Mouse (Mus musculus) adrenal gland, adult (tissue): Measurements from ENCODE around the gene Tulp2.
"Not testable (repeated sequence)": the region's sequence is repeated elsewhere in the genome, so short reads cannot be mapped to it uniquely, and the experiment has no call there.

Source experiments
- DNase-seq, 2 experiments: peaks; one replicate each; pipeline ENCODE4 v3.0.0; 2022 to 2023; ENCODE audit warnings: low spot score in 1 of 2; ENCODE audit not compliant: inconsistent age in 2 of 2

Tulp2 gene

GRCm38 (mm10) chr7:45520605-45521004 lies 38.9 kb downstream of the Tulp2 start:
- no peak for DNase-seq

- DNase-seq, result peak; percentile 90 to 96
Measured at GRCm38 (mm10) chr7:45521728-45522184, 40.1 kb downstream of the Tulp2 start.

DNA sequence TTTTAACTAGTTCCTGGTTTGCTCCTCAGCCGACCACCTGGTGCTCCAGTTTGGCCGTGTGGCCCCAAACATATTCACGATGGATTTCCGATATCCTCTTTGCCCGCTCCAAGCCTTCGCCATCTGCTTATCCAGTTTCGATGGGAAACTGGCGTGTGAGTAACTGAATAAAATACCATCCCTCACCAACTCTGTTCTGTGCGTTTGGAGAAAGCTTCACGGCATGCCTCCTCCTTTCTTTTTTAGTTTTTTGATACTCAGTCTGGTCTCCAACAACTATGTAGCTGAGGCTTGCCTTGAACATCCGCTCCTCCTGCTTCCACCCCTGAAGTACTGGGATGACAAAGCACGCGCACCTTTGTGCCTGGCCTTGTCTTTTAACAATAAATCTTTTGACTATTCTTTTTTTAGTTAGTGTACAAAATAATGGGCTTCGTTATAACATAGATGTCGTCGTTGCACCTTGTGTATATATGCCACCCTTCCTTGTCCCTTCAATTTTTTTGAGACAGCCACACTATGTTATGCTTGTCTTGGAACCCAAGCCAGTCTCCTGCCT lies 40.6 kb downstream of the Tulp2 start:
- DNase-seq, result no peak

DNA sequence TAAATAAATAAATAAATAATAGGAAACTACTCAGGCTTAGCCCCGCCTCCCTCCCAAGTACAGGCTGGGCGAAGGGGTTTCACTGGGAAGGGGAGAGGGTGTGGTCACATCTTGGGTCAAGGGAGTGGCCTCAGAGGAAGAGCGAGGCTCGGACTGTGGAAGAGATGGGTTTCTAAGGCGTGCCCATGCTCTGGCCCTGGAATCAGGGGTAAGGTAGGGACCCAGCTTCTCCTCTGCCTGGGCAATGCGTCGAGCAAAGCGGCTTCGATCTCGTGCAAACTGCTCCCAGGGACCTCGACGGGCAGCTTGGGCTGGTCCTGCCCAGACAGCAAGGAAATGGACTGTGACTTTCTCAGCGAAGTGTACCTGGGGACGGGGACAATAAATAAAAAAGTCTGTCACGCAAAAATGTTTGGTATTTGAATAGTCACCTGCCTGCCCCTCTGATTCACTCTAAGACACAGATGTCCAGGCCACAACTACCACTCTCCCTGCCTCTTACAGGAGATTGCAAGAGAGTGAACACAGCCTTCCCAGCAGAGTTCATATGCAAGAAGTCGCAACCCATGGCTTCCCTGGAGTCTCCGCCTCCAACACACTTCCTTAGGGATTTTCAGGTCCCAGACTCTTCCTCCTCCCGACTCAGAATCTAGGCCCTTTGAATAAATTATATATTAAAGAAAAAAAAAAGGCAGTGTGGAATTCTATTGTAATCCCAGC lies 41.4 kb downstream of the Tulp2 start:
- peak; percentile 41 to 63 for DNase-seq

DNA sequence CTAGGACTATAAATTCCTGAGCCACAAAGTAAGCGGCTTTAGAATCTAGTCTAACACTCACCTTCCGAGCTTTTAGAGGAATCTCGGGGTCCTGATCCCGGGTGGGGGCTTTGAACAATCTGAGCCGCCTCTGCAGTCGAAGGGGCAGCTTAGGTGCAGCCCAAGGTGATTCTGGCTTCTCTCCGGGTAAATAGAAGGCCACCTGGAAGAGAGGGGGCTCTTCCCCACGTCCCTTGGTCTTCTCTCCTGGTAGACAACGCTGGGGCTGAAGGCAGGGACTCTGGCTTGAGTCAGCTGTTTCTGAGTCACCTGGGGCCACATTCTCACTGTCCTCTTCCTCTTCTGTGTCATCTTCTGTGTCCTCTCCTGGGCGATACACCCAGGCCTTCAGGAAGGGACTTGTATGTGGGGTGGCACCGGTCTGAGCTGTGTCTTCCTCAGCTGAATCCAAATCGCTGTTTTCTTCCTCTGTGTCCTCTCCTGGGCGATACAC lies 42.0 kb downstream of the Tulp2 start:
- peak; percentile 55 to 72 for DNase-seq

GRCm38 (mm10) chr7:45524841-45525621 lies 43.4 kb downstream of the Tulp2 start:
- DNase-seq, result peak; percentile 66 to 88

GRCm38 (mm10) chr7:45525809-45526473 lies 44.3 kb downstream of the Tulp2 start, which contains the start of the genes Ppp1r15a and Plekha4:
Gene Ppp1r15a (minus strand): TSS chr7:45526268.
Gene Plekha4 (plus strand): TSS chr7:45526330.
- peak; percentile 96 to 100 for DNase-seq

DNA sequence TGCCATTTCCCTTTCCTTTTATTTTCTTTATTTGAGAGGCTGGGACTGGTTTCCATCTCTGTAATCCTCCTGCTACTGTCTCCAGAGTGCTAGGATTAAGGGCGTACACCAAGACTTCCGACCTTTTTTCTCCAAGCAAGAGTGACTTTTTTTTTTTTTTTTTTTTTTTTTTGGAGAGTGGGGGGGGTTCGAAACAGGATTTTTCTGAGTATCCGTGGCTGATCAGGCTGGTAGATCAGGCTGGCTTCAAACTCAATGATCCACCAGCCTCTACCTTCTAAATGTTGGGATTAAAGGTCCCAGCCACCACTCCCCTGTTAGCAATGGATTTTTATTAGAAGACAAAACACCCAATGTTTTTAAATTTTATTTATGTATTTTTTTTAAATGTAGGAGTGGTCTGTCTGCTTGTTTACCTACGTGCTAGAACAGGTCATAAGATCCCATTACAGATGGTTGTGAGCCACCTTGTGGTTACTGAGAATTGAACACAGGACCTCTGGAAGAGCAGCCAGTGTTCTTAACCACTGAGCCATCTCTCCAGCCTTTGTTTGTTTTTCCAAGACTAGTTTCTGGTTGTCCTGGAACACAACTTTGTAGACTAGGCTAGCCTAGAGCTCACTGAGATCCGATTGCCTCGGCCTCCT lies 44.9 kb downstream of the Tulp2 start:
- DNase-seq, result peak in 1 of 2 experiments; percentile 75

DNA sequence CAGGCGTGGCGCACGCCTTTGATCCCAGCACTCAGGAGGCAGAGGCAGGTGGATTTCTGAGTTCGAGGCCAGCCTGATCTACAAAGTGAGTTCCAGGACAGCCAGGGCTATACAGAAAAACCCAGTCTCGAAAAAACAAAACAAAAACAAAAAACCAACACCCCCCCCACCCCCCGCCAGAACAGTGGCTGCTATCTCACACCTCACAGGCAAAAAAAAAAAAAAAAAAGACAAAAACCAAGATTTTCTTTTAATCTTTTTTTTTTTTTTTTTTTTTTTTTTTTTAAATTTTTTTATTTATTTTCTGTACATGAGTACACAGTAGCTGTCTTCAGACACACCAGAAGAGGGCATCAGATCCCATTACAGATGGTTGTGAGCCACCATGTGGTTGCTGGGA lies 45.5 kb downstream of the Tulp2 start:
- DNase-seq, result not testable (repeated sequence)

- no peak for DNase-seq
Measured at GRCm38 (mm10) chr7:45529461-45529860, 47.8 kb downstream of the Tulp2 start.

DNA sequence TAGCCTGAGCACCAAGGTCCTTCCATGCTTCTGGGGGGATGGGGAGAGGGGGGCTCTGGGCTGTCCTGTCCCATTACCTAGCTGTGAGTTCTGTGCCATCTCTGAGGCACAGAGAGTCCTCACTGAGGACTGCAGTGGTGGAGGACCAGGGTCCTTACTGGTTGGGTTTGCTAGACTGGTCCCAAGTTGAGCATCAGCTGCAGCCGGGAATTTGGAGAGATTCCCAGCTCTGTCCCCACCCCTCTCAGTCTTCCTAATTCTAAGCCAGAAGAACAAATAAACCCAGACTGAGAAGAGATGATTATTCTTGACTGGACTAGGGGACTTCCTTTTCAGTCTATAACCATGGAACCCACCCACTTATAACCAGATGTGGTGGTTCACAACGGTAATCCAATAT lies 49.0 kb downstream of the Tulp2 start:
- no peak for DNase-seq

DNA sequence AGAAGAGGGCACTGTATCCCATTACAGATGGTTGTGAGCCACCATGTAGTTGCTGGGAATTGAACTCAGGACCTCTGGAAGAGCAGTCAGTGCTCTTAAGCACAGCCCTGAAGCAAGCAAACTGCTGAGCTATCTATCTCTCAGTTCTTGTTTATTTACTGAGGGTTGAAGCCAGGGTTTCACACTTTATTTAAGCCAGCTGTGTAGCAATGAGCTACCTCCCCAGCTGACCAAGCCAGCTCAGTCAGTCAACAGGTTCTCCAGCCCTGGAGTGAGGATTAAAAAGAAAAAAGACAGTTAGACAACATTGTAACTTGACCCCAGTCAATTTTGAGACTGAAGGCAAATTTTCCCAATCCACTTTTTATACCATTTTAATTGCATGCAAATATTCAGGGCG lies 54.0 kb downstream of the Tulp2 start:
- no peak for DNase-seq

GRCm38 (mm10) chr7:45537602-45538001 lies 55.9 kb downstream of the Tulp2 start:
- DNase-seq, result no peak

GRCm38 (mm10) chr7:45538163-45539041 lies 56.7 kb downstream of the Tulp2 start:
- DNase-seq, result peak; percentile 59 to 87

- no peak for DNase-seq
Measured at GRCm38 (mm10) chr7:45539095-45539494, 57.4 kb downstream of the Tulp2 start.

DNA sequence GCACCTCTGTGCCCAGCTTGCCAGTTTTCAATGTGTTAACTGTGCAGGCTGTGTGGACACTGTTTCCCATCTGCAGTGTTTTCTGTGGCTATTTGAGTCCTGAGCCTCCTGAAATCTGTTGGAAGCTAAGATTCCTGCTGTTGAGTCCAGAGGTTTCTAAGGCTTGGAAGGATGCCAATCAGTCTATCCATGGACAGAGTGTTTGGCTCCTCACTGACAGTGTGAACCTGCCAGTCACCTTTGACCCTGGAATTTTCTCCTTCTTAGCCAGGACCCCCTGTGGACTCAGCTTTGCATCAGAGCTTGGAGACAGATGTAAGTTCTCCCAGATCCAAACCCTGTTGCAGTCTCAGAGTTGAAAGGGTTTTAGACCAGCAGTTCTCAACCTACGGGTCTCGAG lies 58.5 kb downstream of the Tulp2 start:
- DNase-seq, result no peak

DNA sequence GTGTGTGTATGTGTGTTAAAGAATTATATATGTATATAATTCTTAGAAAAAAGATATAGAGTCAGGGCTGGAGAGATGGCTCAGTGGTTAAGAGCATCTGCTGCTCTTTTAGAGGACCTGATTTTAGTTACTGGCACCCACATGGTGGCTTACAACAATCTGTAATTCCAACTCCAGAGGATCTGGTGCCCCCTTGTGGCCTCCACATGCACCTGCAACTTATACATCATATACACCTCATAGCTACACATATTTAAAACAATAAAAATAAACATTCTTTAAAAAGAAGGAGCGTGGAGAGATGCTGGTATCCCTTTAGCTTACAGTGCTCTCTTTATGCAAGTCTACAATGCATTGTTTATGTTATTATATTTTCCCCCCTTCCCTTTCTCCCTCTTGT lies 62.8 kb downstream of the Tulp2 start:
- DNase-seq, result no peak

DNA sequence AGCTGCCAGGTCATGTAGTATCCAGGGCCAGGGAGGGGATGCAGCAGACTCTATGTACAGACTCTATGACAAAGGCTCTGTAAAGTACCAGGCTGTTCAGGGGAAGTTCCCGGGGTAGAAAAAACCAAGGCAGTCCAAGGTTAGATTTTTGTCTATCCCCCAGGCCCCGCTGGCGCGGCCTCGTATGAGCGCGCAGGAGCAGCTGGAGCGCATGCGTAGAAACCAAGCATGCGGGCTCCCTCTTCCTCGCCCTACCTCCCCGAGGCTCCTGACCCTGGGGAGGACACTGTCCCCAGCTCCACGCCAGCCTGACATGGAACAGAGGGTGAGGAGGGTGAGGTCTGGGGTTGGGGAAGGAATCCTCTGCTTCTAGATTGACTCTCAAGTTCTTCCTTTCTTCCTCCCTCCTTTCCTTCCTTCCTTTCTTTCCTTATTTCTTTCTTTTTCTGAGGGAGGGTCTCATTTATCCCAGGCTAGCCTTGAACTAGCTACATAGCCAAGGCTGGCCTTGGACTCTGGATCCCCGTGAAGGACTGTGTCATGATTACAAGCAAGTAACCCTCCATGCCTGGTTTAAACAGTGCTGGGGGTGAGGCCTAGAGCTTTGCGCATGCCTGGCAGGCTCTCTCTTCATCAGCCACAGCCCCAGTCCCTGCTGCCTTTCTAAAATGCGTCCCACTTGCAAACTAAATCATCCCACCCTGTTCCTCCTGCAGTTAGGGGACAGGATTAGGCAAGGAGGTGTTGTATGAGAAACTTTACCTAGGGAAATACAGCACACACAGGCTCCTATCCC lies 68.2 kb downstream of the Tulp2 start:
- peak in 1 of 2 experiments; percentile 63 for DNase-seq
